Mouse (Mus musculus) liver, embryonic 14.5 days (tissue): ENCODE data around the gene Cc2d1a. TPM values are rescaled to one million over a fixed set of nuclear protein-coding genes. Genes with fewer than 3 reads are reported as not detected.

Source experiments
- ATAC-seq: fragments of 200-750 bp; cut with Nextera tagmentation; 2 replicates; pipeline ENCODE4 v1.8.0; 2017; ENCODE audit warnings: moderate number of reproducible peaks, mild to moderate bottlenecking, moderate library complexity; ENCODE audit not compliant: insufficient read depth
- DNase-seq, 3 experiments: peaks; one replicate each; pipeline ENCODE4 v3.0.0-alpha.2; 2012 to 2013; ENCODE audit warnings: low read depth in 3 of 3, low spot score in 3 of 3
- H3K27ac ChIP-seq: fragments of 300-500 bp; sonication (generic); 2 replicates; pipeline ENCODE4 v1.5.1; 2014; ENCODE audit warnings: moderate library complexity, mild to moderate bottlenecking, control low read depth, inconsistent platforms
- H3K27me3 ChIP-seq: fragments of 300-500 bp; sonication (generic); 2 replicates; pipeline ENCODE4 v1.6.1; 2014; ENCODE audit warnings: mild to moderate bottlenecking, low read length, moderate library complexity; ENCODE audit not compliant: control insufficient read depth, insufficient read depth
- H3K36me3 ChIP-seq: fragments of 300-500 bp; sonication (generic); replicated peaks from 2 replicates; pipeline ENCODE4 v1.6.1; 2014; ENCODE audit warnings: low read depth; ENCODE audit not compliant: control insufficient read depth, insufficient read depth
- H3K4me1 ChIP-seq, 2 experiments: fragments of 200-500 bp in 1 of 2; fragments of 300-500 bp in 1 of 2; sonication (generic) in 1 of 2; replicated peaks; 2 replicates each; pipeline ENCODE4 v1.6.1; 2012 to 2014; ENCODE audit warnings: antibody characterized with exemption in 1 of 2, inconsistent platforms in 1 of 2, low read length in 1 of 2; ENCODE audit not compliant: control insufficient read depth in 2 of 2, insufficient read depth in 2 of 2
- H3K4me2 ChIP-seq: fragments of 300-500 bp; sonication (generic); 2 replicates; pipeline ENCODE4 v1.6.1; 2014; ENCODE audit warnings: low read depth, mild to moderate bottlenecking, control low read depth, moderate library complexity
- H3K4me3 ChIP-seq, 2 experiments: fragments of 200-500 bp in 1 of 2; fragments of 300-500 bp in 1 of 2; sonication (generic) in 1 of 2; 2 replicates each; pipeline ENCODE4 v1.5.1; 2012 to 2014; ENCODE audit warnings: low read depth in 2 of 2, low read length in 2 of 2, mild to moderate bottlenecking in 2 of 2, control low read depth in 1 of 2, inconsistent platforms in 1 of 2, moderate library complexity in 1 of 2; ENCODE audit not compliant: insufficient read depth in 1 of 2
- H3K9ac ChIP-seq: fragments of 300-500 bp; sonication (generic); replicated peaks from 2 replicates; pipeline ENCODE4 v1.6.1; 2014; ENCODE audit warnings: mild to moderate bottlenecking, control low read depth, moderate library complexity
- H3K9me3 ChIP-seq: fragments of 300-500 bp; sonication (generic); 2 replicates; pipeline ENCODE4 v1.6.1; 2016; ENCODE audit warnings: low read length, mixed read lengths; ENCODE audit not compliant: control insufficient read depth
- CTCF ChIP-seq: IDR thresholded peaks from 2 replicates; pipeline ENCODE4 v1.5.1; 2016; ENCODE audit warnings: antibody characterized with exemption, low read depth, control low read depth
- EP300 ChIP-seq: IDR thresholded peaks from 2 replicates; pipeline ENCODE4 v1.6.1; 2016; ENCODE audit warnings: antibody characterized with exemption, low read depth
- WGBS: fragments of 180-500 bp; shearing (Covaris S2); extraction: QIAGEN DNeasy Blood & Tissue Kit; methylation state at CpG from one replicate; pipeline ENCODE4 v1.1.7; 2014; ENCODE audit not compliant: insufficient replicate concordance; 5-methylcytosine and 5-hydroxymethylcytosine counted together
- polyA plus RNA-seq, 2 experiments: library from polyadenylated mRNA; depleted of rRNA in 1 of 2; stranded (reverse) in 1 of 2; unstranded in 1 of 2; fragments of >200 nt; fragmentation: Nextera tagmentation in 1 of 2; extraction: Ambion mirVana in 1 of 2; gene quantifications; 2 replicates each; pipeline versions ENCODE4 v1.2.1 to v1.2.3; 2012 to 2014

Gene Cc2d1a
- polyA plus RNA-seq, 2 experiments = 2.3 to 3.4 TPM

DNA sequence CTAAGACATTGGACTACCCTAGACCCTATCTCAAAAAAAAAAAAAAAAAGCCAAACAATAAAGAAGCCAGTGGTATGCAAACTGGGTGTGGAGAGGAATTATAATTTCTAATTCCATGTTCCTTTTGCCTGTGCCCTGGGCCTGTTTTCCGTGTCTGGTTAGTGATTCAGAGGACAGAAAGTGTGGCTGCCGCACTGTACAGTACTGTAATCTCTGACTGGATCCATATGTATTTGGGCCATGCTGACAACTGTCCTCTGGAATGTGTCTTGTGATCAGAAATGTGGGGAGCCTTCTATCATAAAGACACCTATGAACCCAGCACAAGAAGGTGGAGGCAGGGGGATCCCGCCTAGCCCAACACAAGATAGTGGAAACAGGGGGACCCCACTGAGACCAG, 25.6 kb downstream of the Cc2d1a start:
- no peak overlapping the region for H3K9ac ChIP-seq
- DNase-seq = no peak
- WGBS = 64% methylated on average over 3 of the region's 3 CpGs
- TF ChIP-seq CTCF (no peak), EP300 (no peak)
- ATAC-seq = no peak
- H3K27ac ChIP-seq = no peak overlapping the region
- H3K9me3 ChIP-seq = no peaks in the 10 kb centered on the region
- no peaks in the 10 kb centered on the region for H3K27me3 ChIP-seq
- H3K4me2 ChIP-seq = no peak overlapping the region
- H3K36me3 ChIP-seq = no peaks in the 10 kb centered on the region
- no peaks in the 10 kb centered on the region for H3K4me1 ChIP-seq
- H3K4me3 ChIP-seq = no peak overlapping the region

DNA sequence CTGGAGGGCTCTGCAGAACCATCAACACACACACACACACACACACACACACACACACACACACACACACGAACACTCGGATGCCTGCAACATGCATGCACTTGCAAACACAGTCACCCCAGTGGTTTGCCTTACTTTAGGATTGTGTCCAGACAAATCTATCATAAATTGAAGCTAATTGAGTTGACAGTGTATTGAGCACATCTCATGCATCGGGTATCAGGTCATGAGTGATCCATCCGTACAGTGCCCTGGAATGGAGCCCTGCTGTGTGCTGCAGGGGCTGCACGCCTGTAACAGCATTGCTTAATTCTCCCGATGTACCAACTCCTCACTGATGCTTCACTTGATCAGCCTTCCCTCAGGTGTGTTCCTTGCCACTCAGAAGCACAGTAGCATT, 32.1 kb downstream of the Cc2d1a start:
- no peak overlapping the region for H3K27ac ChIP-seq
- H3K9me3 ChIP-seq = no peaks in the 10 kb centered on the region
- no peaks in the 10 kb centered on the region for H3K4me1 ChIP-seq
- WGBS = 68% methylated on average over 6 of the region's 6 CpGs
- ATAC-seq (no peak), DNase-seq (no peak)
- no peak overlapping the region for H3K4me3 ChIP-seq
- H3K9ac ChIP-seq = no peak overlapping the region
- no peaks in the 10 kb centered on the region for H3K27me3 ChIP-seq
- H3K4me2 ChIP-seq = no peak overlapping the region
- no peaks in the 10 kb centered on the region for H3K36me3 ChIP-seq
- TF ChIP-seq EP300 (no peak), CTCF (no peak)

DNA sequence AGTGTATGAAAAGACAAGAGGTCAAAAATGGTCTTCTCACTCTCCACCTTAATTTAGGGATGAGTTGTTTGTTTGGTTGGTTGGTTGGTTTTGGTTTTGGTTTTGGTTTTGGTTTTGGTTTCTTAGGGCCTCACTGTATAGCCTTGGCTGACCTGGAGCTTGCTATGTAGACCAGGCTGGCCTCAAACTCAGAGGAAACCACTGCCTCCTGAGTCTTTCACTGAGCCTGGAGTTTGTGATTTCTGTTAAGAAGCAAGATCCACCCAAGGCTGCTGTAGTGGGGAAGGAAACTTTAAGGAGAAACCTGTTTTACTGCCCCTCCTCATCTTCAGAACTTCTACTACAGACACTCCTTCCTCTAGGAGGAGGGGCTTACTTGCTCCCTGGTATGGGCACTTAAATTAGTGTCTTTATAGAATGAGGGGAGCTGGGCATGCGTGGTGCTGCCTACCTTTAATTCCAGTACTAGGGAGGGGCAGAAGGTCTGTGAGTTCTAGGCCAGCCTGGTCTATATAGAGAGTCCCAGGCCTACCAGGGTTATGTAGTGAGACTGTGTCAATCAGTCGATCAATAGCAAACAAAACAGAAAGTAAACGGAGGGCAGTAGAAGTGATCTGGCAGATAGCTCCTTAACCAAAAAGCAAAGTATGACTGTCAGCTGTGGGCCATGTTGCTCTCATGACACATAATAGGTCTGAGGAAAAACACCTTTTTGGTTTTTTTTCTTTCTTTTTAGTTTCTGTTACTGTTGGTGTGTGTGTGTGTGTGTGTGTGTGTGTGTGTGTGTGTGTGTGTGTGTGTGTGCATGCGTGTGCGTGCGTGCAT, 41.3 kb downstream of the Cc2d1a start:
- 67% methylated on average over 6 of the region's 6 CpGs for WGBS
- ATAC-seq = no peak

DNA sequence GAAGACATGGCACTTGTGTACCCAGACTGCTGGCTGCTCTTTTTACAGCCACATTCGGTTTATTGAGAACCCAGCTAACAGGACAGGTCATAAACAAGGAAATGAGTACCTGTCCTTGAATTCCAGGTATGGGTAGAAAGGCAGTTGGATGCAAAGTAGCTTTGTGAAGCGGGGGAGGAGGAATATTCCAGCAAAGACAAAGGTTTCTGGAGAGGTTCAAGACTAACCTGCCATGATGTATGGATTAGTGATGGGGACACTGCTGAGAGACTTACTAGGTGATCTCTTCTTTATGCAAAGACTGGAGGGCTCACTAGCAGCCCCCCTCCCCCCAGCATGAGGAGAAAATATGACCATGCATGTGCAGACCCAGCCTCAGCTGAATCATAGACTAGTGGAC, 42.1 kb downstream of the Cc2d1a start:
- Histone ChIP-seq H3K4me2 (peak overlapping the region; percentile 90; the same call in 1 of the 2 replicates), H3K4me1 (peaks cover 6 to 14% of the 10 kb centered on the region in 2 experiments)

More for the DNA sequence above, 41.3 kb downstream of the Cc2d1a start:
- H3K4me2 ChIP-seq = no peak overlapping the region
- no peak overlapping the region for H3K27ac ChIP-seq
- no peaks in the 10 kb centered on the region for H3K9me3 ChIP-seq
- DNase-seq = no peak
- H3K36me3 ChIP-seq = no peaks in the 10 kb centered on the region
- no peak overlapping the region for H3K4me3 ChIP-seq
- no peak for TF ChIP-seq CTCF
- TF ChIP-seq EP300 = no peak
- no peak overlapping the region for H3K9ac ChIP-seq
- H3K27me3 ChIP-seq = no peaks in the 10 kb centered on the region
- peaks cover 6 to 14% of the 10 kb centered on the region in 2 experiments for H3K4me1 ChIP-seq

DNA sequence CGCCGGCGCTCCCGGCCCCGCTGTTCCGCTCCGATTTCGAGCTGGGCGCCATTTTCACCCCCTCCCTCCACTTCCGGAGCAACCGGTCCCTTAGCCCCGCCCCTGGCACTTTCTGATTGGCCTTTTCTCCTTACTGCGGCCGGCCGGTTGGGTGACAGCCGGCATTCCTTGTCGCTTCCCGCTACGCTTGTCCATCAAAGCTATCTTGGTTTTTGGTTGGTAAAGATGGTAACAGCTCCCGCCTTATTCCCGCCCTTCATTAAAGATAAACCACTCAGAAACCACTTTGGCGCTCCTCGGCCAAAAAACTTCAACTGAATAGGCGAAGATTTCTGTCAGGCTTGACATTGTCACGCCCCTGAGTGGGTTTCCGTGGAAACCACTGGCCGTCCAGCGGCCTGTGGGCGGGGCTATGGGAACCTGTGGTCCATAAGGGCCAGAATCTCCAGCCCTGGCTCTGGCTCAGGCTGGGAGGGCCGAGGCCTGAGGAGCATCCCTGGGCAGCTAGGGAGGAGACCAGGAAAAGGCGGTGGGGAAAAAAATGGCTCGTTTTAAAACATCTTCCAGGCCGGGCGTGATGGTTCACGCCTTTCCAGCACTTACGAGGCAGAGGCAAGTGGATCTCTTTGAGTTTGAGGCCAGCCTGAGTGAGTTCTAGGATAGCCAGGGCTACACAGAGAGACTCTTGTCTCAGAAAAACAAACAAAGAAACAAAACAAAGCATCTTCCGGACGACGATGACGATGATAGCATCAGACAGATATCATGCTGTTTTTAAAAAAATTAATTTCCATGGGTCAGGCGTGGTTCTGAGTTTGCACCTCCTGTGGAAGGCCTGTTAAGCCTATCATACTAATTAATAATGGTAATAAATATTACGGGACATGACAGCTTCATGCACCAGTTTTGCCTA, 42.8 kb downstream of the Cc2d1a start, which contains the start of gene Dcaf15:
Dcaf15 (minus strand) TSS at position 72 of the 913 bp plus-strand sequence.
- Histone ChIP-seq H3K36me3 (no peaks in the 10 kb centered on the region), H3K4me1 (peaks cover 6 to 14% of the 10 kb centered on the region in 2 experiments)

More for the DNA sequence above, 42.1 kb downstream of the Cc2d1a start:
- Histone ChIP-seq H3K36me3 (no peaks in the 10 kb centered on the region), H3K27ac (no peak overlapping the region), H3K9ac (no peak overlapping the region), H3K4me3 (no peak overlapping the region), H3K9me3 (no peaks in the 10 kb centered on the region), H3K27me3 (no peaks in the 10 kb centered on the region)
- DNase-seq (no peak), ATAC-seq (no peak)
- TF ChIP-seq EP300 (no peak), CTCF (no peak)
- 69% methylated on average over 2 of the region's 2 CpGs for whole genome bisulfite sequencing

More for the DNA sequence above, 42.8 kb downstream of the Cc2d1a start, which contains the start of gene Dcaf15:
- peak; percentile 95 for ATAC-seq
- TF ChIP-seq CTCF (0 out of 2 replicates have a peak, but pooled peaks have one; percentile 6), EP300 (no peak)
- WGBS = 9% methylated on average over 42 of the region's 42 CpGs
- peak; percentile 99 for DNase-seq
- Histone ChIP-seq H3K27ac (no peak within 1 kb of the TSS), H3K9me3 (no peaks in the 10 kb centered on the region), H3K4me2 (peak within 1 kb of the TSS; percentile 90), H3K4me3 (peak within 1 kb of the TSS; percentile 79 to 94), H3K9ac (peak within 1 kb of the TSS; percentile 82), H3K27me3 (no peaks in the 10 kb centered on the region)
